ENCODE assay signal across 9 mouse cellular contexts in genomic region chr4:83261998-83262397, GRCm38 (mm10).
DNase-seq lines count a peak whose midpoint lies in the region; ATAC-seq and TF ChIP-seq lines count a peak whose summit lies in the region.
"Had no signal": no experiment of that assay in that cellular context is flagged by ENCODE, and none has a peak within 500 bp of the region (broad histone marks: within the 10 kb centered on the region; RNA-seq: fewer than 3 reads in every experiment).

No protein-coding gene starts in this region.

- no peaks in the 10 kb centered on the region for H3K27me3 ChIP-seq in intestine, postnatal 0 days (replicated peaks; ENCODE audit: control insufficient read depth, insufficient read depth, low read length)
- H3K27me3 ChIP-seq in intestine, embryonic 15.5 days (replicated peaks) = no peaks in the 10 kb centered on the region
- no peaks in the 10 kb centered on the region for H3K27me3 ChIP-seq in stomach, postnatal 0 days (ENCODE audit: control insufficient read depth, insufficient read depth, low read length)
- H3K27me3 ChIP-seq: liver, embryonic 15.5 days had no signal

- no peak overlapping the region for H3K27ac ChIP-seq in intestine, postnatal 0 days (ENCODE audit: low read depth, low read length)
- no peak overlapping the region for H3K27ac ChIP-seq in intestine, embryonic 15.5 days
- no peak overlapping the region for H3K27ac ChIP-seq in stomach, postnatal 0 days (replicated peaks)
- H3K27ac ChIP-seq: liver, embryonic 15.5 days had no signal

- TF ChIP-seq EP300 in stomach, postnatal 0 days (optimal IDR thresholded peaks at IDR 0.05) = no peak

- H3K36me3 ChIP-seq in intestine, postnatal 0 days (ENCODE audit: control insufficient read depth, insufficient read depth) = no peaks in the 10 kb centered on the region
- H3K36me3 ChIP-seq in intestine, embryonic 15.5 days = no peaks in the 10 kb centered on the region
- no peaks in the 10 kb centered on the region for H3K36me3 ChIP-seq in stomach, postnatal 0 days (ENCODE audit: control insufficient read depth, insufficient read depth, low read length)
- H3K36me3 ChIP-seq: liver, embryonic 15.5 days had no signal

- H3K9me3 ChIP-seq in intestine, postnatal 0 days (ENCODE audit: control insufficient read depth) = no peaks in the 10 kb centered on the region
- no peaks in the 10 kb centered on the region for H3K9me3 ChIP-seq in intestine, embryonic 15.5 days
- H3K9me3 ChIP-seq in stomach, postnatal 0 days (ENCODE audit: control insufficient read depth, low read length) = no peaks in the 10 kb centered on the region
- H3K9me3 ChIP-seq: liver, embryonic 15.5 days had no signal

- DNase-seq in adrenal gland, postnatal 10 days = peak; percentile 58
- DNase-seq in adrenal gland, adult 18-20 months (ENCODE audit: low spot score in 2 of 2) = no peak
- DNase-seq in urinary bladder, postnatal 25 days (ENCODE audit: low spot score) = peak; percentile 38
- no peak for DNase-seq in urinary bladder, adult 2 months (ENCODE audit: low spot score)
- DNase-seq in induced T-regulatory cell, adult 2 months (ENCODE audit: low read depth) = peak; percentile 75
- DNase-seq in stomach, postnatal 0 days (ENCODE audit: low spot score) = peak; percentile 34

- H3K4me2 ChIP-seq in intestine, postnatal 0 days (replicated peaks; ENCODE audit: low read depth) = no peak overlapping the region
- H3K4me2 ChIP-seq in intestine, embryonic 15.5 days (replicated peaks) = no peak overlapping the region
- H3K4me2 ChIP-seq in stomach, postnatal 0 days (replicated peaks; ENCODE audit: low read depth) = no peak overlapping the region
- H3K4me2 ChIP-seq: liver, embryonic 15.5 days had no signal

- TF ChIP-seq CTCF in intestine, postnatal 0 days (IDR thresholded peaks at IDR 0.05; ENCODE audit: low read depth) = peak; percentile 72
- peak; percentile 80 for TF ChIP-seq CTCF in stomach, postnatal 0 days (IDR thresholded peaks at IDR 0.05; ENCODE audit: low read depth)

- WGBS in intestine, postnatal 0 days = 9% methylated on average over 2 of the region's 2 CpGs
- 15% methylated on average over 2 of the region's 2 CpGs for WGBS in intestine, embryonic 15.5 days
- 9% methylated on average over 2 of the region's 2 CpGs for WGBS in stomach, postnatal 0 days

- no peak overlapping the region for H3K4me3 ChIP-seq in intestine, postnatal 0 days (ENCODE audit: low read depth, low read length)
- H3K4me3 ChIP-seq in intestine, embryonic 15.5 days (replicated peaks) = no peak overlapping the region
- no peak overlapping the region for H3K4me3 ChIP-seq in stomach, postnatal 0 days (ENCODE audit: low read depth, low read length)
- H3K4me3 ChIP-seq: liver, embryonic 15.5 days had no signal

- ATAC-seq in intestine, postnatal 0 days = no peak
- no peak for ATAC-seq in intestine, embryonic 15.5 days
- no peak for ATAC-seq in stomach, postnatal 0 days (ENCODE audit: low FRiP score, low TSS enrichment)

- H3K4me1 ChIP-seq in intestine, postnatal 0 days (replicated peaks; ENCODE audit: control insufficient read depth, insufficient read depth, low read length) = no peaks in the 10 kb centered on the region
- H3K4me1 ChIP-seq in intestine, embryonic 15.5 days (replicated peaks) = no peaks in the 10 kb centered on the region
- H3K4me1 ChIP-seq in stomach, postnatal 0 days (replicated peaks; ENCODE audit: control insufficient read depth, insufficient read depth) = no peaks in the 10 kb centered on the region
- H3K4me1 ChIP-seq: liver, embryonic 15.5 days had no signal

- H3K9ac ChIP-seq in intestine, postnatal 0 days (ENCODE audit: low read depth, low read length) = no peak overlapping the region
- no peak overlapping the region for H3K9ac ChIP-seq in intestine, embryonic 15.5 days
- no peak overlapping the region for H3K9ac ChIP-seq in stomach, postnatal 0 days (ENCODE audit: low read length)
- H3K9ac ChIP-seq: liver, embryonic 15.5 days had no signal

Comparison
In these comparisons a context has a peak if more than half of its experiments do, and no peak if none do; other contexts are left out.
1. DNase-seq: peak in adrenal gland, postnatal 10 days (single experiment), urinary bladder, postnatal 25 days (single experiment), induced T-regulatory cell, adult 2 months (single experiment) and stomach, postnatal 0 days (single experiment); none in adrenal gland, adult 18-20 months (0 of 2) and urinary bladder, adult 2 months (single experiment).